Mouse (Mus musculus) cerebellum, postnatal 10 days (tissue): ENCODE results near the gene Mex3d.
A peak's percentile ranks its signal among the peaks of the same experiment; 100 is the strongest.

ENCODE experiments used
- DNase-seq, 2 experiments: peaks; one replicate each; pipeline ENCODE4 v3.0.0; 2021; ENCODE audit warnings: mixed read lengths in 2 of 2

Mex3d gene

GRCm38 (mm10) chr10:80385811-80386734 is 1.4 kb downstream of the Mex3d start:
- peak; percentile 77 to 78 for DNase-seq

- DNase-seq: peak; percentile 79 to 84
These were observed 2.1 kb downstream of the Mex3d start for GRCm38 (mm10) chr10:80385310-80385709.

- no peak for DNase-seq
These were observed 2.8 kb downstream of the Mex3d start for GRCm38 (mm10) chr10:80384709-80385108.

GRCm38 (mm10) chr10:80384115-80384639 is 3.3 kb downstream of the Mex3d start:
- DNase-seq: peak in 1 of 2 experiments; percentile 56

- DNase-seq: peak; percentile 52 to 62
These were observed 4.0 kb downstream of the Mex3d start for GRCm38 (mm10) chr10:80383431-80383830.

GRCm38 (mm10) chr10:80382641-80383365 is 4.7 kb downstream of the Mex3d start:
- no peak for DNase-seq

GRCm38 (mm10) chr10:80377716-80378115 is 9.7 kb downstream of the Mex3d start:
- DNase-seq: peak; percentile 63 to 80

- DNase-seq: peak; percentile 99
These were observed 11.3 kb downstream of the Mex3d start for GRCm38 (mm10) chr10:80376160-80376559.

- peak; percentile 90 for DNase-seq
These were observed 13.4 kb downstream of the Mex3d start for GRCm38 (mm10) chr10:80374063-80374462.

GRCm38 (mm10) chr10:80372706-80373105 is 14.8 kb downstream of the Mex3d start:
- DNase-seq: no peak

- no peak for DNase-seq
These were observed 15.5 kb downstream of the Mex3d start for GRCm38 (mm10) chr10:80371983-80372382.

GRCm38 (mm10) chr10:80371411-80371966 is 16.0 kb downstream of the Mex3d start:
- DNase-seq: peak; percentile 88 to 91

GRCm38 (mm10) chr10:80369995-80370747 is 17.3 kb downstream of the Mex3d start:
- DNase-seq: no peak

GRCm38 (mm10) chr10:80368392-80368791 is 19.1 kb downstream of the Mex3d start:
- DNase-seq: no peak

GRCm38 (mm10) chr10:80367954-80368353 is 19.5 kb downstream of the Mex3d start:
- DNase-seq: no peak

GRCm38 (mm10) chr10:80365736-80366135 is 21.7 kb downstream of the Mex3d start:
- DNase-seq: no peak

GRCm38 (mm10) chr10:80363734-80364133 is 23.7 kb downstream of the Mex3d start:
- peak; percentile 66 to 77 for DNase-seq

- peak; percentile 78 to 79 for DNase-seq
These were observed 29.3 kb downstream of the Mex3d start for GRCm38 (mm10) chr10:80357994-80358639.

GRCm38 (mm10) chr10:80357336-80357735 is 30.1 kb downstream of the Mex3d start:
- peak in 1 of 2 experiments; percentile 4 for DNase-seq

GRCm38 (mm10) chr10:80356737-80357136 is 30.7 kb downstream of the Mex3d start:
- peak in 1 of 2 experiments; percentile 12 for DNase-seq

GRCm38 (mm10) chr10:80356001-80356682 is 31.3 kb downstream of the Mex3d start, which contains the start of gene Plk5:
Gene Plk5, plus strand, starts transcription at chr10:80356459.
- peak; percentile 50 to 53 for DNase-seq
